Mouse (Mus musculus) C2C12 (cell line): Measurements from ENCODE around the gene Gm42674. TPM values are rescaled to one million over a fixed set of nuclear protein-coding genes. Genes with fewer than 3 reads are reported as not detected.
A peak's percentile ranks its signal among the peaks of the same experiment; 100 is the strongest.

Source experiments
- H3K27me3 ChIP-seq: one replicate; pipeline ENCODE4 v1.6.1; 2011; ENCODE audit not compliant: control insufficient read depth, insufficient read depth, insufficient read length
- H3K36me3 ChIP-seq: one replicate; pipeline ENCODE4 v1.6.1; 2011; ENCODE audit not compliant: control insufficient read depth, insufficient read depth
- H3K4me3 ChIP-seq: one replicate; pipeline ENCODE4 v1.5.1; 2011; ENCODE audit warnings: mild to moderate bottlenecking, control low read depth; ENCODE audit not compliant: poor library complexity, insufficient read depth, severe bottlenecking
- H3K79me2 ChIP-seq: one replicate; pipeline ENCODE4 v1.6.1; 2011; ENCODE audit not compliant: control insufficient read depth, insufficient read depth
- H3K79me3 ChIP-seq: one replicate; pipeline ENCODE4 v1.6.1; 2011; ENCODE audit warnings: low read depth, control low read depth
- H3ac ChIP-seq: one replicate; pipeline ENCODE3; 2011; ENCODE audit warnings: low read depth; ENCODE audit not compliant: control insufficient read depth, insufficient read length
- CEBPB ChIP-seq: IDR thresholded peaks from one replicate; pipeline ENCODE4 v1.6.1; 2011; ENCODE audit warnings: low read depth, mild to moderate bottlenecking, control low read depth, moderate library complexity
- CTCF ChIP-seq: IDR thresholded peaks from one replicate; pipeline ENCODE4 v1.5.1; 2011; ENCODE audit not compliant: control insufficient read depth, insufficient read depth, insufficient read length
- FOSL1 ChIP-seq: IDR thresholded peaks from one replicate; pipeline ENCODE4 v1.8.0; 2011; ENCODE audit warnings: mild to moderate bottlenecking, low read length; ENCODE audit not compliant: poor library complexity, insufficient read depth, severe bottlenecking
- MAX ChIP-seq: IDR thresholded peaks from one replicate; pipeline ENCODE4 v1.6.1; 2011; ENCODE audit warnings: mild to moderate bottlenecking, control low read depth
- MYOD1 ChIP-seq: IDR thresholded peaks from one replicate; pipeline ENCODE4 v1.6.1; 2011; ENCODE audit warnings: low read depth; ENCODE audit not compliant: control insufficient read depth, insufficient read length
- MYOG ChIP-seq: IDR thresholded peaks from one replicate; pipeline ENCODE4 v1.6.1; 2011; ENCODE audit not compliant: control insufficient read depth, insufficient read length; ENCODE audit errors: extremely low read depth
- USF1 ChIP-seq: IDR thresholded peaks from one replicate; pipeline ENCODE4 v1.6.1; 2011; ENCODE audit warnings: low read depth, mild to moderate bottlenecking, control low read depth, moderate library complexity
- polyA plus RNA-seq: library from polyadenylated mRNA; unstranded; fragments of >200 nt; fragmentation: generic; extraction: Trizol; gene quantifications from one replicate; pipeline ENCODE4 v1.2.1, GENCODE M21; 2012; ENCODE audit warnings: missing spikeins

Gm42674 gene
- polyA plus RNA-seq, 1 experiment = 1.5 TPM

DNA sequence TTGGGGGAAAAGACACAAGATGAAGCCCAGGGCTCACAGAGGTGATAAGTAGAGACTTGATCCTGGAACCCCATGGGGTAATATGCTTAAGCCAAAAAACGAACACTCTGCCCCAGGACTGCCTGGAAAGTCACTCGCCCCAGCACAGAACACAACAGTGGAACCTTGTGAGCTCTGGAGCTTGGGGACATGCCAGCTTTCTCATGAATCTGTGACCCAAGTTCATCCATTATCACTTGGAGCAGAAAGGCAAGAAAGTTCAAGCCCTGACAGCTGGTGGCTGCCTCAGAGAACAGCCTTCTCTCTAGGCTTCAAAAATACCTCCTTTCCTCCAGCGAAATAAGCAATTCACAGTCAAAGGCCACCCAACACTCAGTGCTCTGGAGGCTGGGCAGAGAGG, 2.3 kb upstream of the Gm42674 start:
- Histone ChIP-seq H3ac (no peak overlapping the region), H3K79me3 (peaks cover 14% of the 10 kb centered on the region), H3K4me3 (no peak overlapping the region), H3K27me3 (no peaks in the 10 kb centered on the region), H3K36me3 (no peaks in the 10 kb centered on the region), H3K79me2 (peaks cover 28% of the 10 kb centered on the region)
- TF ChIP-seq MYOD1 (no peak), MAX (no peak), USF1 (no peak), CEBPB (no peak), FOSL1 (no peak), CTCF (no peak), MYOG (no peak)

DNA sequence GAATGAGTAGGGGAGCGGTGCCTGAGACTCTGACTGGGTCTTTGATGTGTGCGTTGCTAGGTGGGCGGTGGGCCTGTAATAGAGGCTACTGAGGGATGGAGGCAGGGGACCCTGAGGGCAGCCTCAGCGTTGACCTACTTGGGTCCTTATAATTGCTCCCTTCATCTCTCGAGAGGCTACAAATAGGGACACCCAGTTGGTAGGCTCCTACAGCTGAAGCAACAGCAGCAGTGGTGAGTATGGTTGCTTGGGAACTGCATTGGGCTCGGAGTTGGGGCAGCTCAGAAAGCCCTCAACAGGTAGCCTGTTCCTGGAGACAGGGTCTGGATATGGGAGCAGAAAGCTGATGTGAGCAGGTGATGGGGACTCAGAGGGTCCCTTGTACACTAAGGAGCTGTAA, 1.7 kb upstream of the Gm42674 start:
- Histone ChIP-seq H3K79me3 (peaks cover 20% of the 10 kb centered on the region), H3K27me3 (no peaks in the 10 kb centered on the region), H3K79me2 (peaks cover 35% of the 10 kb centered on the region), H3K4me3 (no peak overlapping the region), H3ac (no peak overlapping the region), H3K36me3 (peaks cover 4% of the 10 kb centered on the region)
- TF ChIP-seq USF1 = no peak
- TF ChIP-seq MYOG = no peak
- no peak for TF ChIP-seq FOSL1
- no peak for TF ChIP-seq MYOD1
- no peak for TF ChIP-seq CEBPB
- no peak for TF ChIP-seq CTCF
- no peak for TF ChIP-seq MAX

DNA sequence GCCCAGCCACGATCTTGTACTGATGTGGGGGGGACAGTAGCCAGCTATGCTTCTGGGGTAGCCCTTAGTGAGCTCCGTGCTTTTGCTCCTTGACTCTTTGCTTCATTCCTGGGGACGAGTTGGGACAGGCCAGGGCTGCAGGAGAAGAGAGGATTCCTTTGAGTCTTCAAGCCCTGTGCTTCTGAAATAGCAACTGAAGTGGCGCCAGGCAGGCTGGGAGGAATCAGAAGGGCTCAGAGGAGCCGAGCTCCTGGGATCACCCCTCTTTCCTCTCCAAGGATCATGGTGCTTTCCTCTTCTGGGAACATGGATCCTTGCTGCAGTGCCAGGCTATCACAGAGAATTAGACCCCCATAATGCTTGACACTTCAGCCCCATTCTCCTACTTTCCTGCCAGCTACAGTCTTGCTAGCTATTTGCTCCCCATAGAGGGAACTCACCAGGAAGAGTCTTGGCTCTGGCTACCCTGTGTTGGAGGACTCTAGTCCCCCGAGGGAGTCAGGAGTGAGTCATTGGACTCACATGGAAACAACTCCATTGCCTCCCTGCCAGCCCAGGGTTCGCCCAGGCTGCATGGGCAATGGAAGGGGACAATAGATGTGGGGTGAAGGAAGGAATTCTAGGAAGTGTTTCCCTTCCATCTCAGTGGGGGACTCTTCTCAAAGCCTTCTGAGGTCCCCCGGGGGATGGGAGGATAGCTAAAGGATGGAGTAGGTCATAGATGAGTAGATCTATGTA, 1.1 kb upstream of the Gm42674 start:
- Histone ChIP-seq H3ac (no peak overlapping the region), H3K36me3 (peaks cover 9% of the 10 kb centered on the region), H3K79me3 (peaks cover 26% of the 10 kb centered on the region), H3K4me3 (no peak overlapping the region), H3K27me3 (no peaks in the 10 kb centered on the region), H3K79me2 (peaks cover 40% of the 10 kb centered on the region)
- TF ChIP-seq MYOD1 (no peak), CEBPB (no peak), USF1 (no peak), MAX (peak; percentile 67), MYOG (no peak), CTCF (no peak), FOSL1 (peak; percentile 21)

DNA sequence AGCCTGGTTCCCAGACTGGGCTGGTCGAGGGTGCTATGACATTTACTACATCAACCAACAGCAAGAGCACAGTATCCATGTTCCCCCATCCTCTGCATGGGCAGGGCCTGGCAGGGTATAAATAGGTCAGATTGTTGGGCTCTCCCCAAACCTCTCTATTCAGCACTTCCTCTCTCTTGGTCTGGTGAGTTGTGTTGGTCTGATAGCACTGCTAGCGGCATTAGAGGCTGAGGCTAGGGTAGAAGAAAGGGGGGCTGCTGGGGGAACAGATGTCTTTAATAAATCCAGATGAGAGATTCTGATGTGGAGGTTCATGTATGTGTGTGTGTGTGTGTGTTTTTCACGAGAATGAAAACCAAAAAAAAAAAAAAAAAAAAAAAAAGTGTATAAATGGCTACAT, 1.9 kb downstream of the Gm42674 start, which contains the start of gene S100a4:
Gene S100a4, plus strand, starts transcription at position 149 of the 400 bp plus-strand sequence.
- TF ChIP-seq MAX (peak; percentile 68), CEBPB (no peak)
- H3ac ChIP-seq = peak within 1 kb of the TSS; percentile 77
- no peaks in the 10 kb centered on the region for H3K27me3 ChIP-seq
- H3K4me3 ChIP-seq = peak within 1 kb of the TSS; percentile 44
- peaks cover 23% of the 10 kb centered on the region for H3K36me3 ChIP-seq
- H3K79me3 ChIP-seq = peaks cover 33% of the 10 kb centered on the region
- peaks cover 51% of the 10 kb centered on the region for H3K79me2 ChIP-seq

DNA sequence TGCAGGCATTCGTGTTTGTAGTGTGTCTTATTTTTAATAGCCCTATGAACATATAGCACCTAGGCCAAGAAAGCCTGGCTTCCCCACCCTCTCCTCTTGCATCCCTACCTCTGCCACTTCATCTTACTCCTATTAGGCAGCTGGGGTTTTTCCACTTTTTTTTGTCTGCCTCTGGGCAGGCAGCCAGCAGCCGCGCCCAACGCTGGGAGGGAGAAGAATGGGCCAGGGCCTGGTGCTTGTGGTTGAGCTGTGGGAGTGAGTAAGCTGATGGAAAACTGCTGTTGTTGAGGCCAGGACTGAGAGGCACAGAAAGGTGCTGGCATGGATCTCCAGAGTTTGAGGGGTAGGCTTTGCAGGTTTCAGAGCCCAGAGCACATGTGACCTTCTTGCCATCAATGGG, 2.7 kb downstream of the Gm42674 start:
- Histone ChIP-seq H3K36me3 (peaks cover 23% of the 10 kb centered on the region), H3K79me2 (peaks cover 51% of the 10 kb centered on the region), H3K4me3 (peak overlapping the region; percentile 44), H3K27me3 (no peaks in the 10 kb centered on the region), H3ac (peak overlapping the region; percentile 77), H3K79me3 (peaks cover 33% of the 10 kb centered on the region)
- peak; percentile 48 for TF ChIP-seq USF1
- no peak for TF ChIP-seq MYOD1
- peak; percentile 61 for TF ChIP-seq MAX

DNA sequence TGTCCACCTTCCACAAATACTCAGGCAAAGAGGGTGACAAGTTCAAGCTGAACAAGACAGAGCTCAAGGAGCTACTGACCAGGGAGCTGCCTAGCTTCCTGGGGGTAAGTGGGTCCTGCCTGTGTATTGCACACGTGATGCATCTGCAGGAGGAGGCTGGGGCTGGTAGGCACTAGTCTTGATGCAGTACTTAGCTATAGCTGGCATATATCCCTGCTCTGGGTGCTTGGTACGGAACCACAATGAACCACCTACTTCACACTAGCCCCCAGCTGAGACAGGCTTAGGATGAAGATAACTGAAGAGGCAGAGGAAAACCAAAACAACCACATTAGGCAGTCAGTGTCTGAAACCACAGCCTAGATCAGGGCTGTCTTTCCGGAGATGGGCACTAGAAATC, 3.3 kb downstream of the Gm42674 start:
- Histone ChIP-seq H3K79me2 (peaks cover 51% of the 10 kb centered on the region), H3K36me3 (peaks cover 23% of the 10 kb centered on the region), H3K79me3 (peaks cover 33% of the 10 kb centered on the region), H3ac (peak overlapping the region; percentile 63), H3K27me3 (no peaks in the 10 kb centered on the region), H3K4me3 (peak overlapping the region; percentile 44)
- peak; percentile 90 for TF ChIP-seq USF1
- no peak for TF ChIP-seq MYOG
- no peak for TF ChIP-seq CTCF
- TF ChIP-seq MAX = no peak
- TF ChIP-seq CEBPB = no peak
- no peak for TF ChIP-seq MYOD1
- no peak for TF ChIP-seq FOSL1
